Mouse (Mus musculus) T-helper 1 cell (primary cell): ENCODE measurements around the gene Hmga1.

Experiments
- in situ Hi-C: fragments of 300-600 bp; cut with MboI, MseI; formaldehyde crosslinking; loops from one replicate; pipeline ENCODE4 v1.15.1; 2025; ENCODE audit warnings: high pct_unique_total_duplicates

Gene Hmga1

DNA sequence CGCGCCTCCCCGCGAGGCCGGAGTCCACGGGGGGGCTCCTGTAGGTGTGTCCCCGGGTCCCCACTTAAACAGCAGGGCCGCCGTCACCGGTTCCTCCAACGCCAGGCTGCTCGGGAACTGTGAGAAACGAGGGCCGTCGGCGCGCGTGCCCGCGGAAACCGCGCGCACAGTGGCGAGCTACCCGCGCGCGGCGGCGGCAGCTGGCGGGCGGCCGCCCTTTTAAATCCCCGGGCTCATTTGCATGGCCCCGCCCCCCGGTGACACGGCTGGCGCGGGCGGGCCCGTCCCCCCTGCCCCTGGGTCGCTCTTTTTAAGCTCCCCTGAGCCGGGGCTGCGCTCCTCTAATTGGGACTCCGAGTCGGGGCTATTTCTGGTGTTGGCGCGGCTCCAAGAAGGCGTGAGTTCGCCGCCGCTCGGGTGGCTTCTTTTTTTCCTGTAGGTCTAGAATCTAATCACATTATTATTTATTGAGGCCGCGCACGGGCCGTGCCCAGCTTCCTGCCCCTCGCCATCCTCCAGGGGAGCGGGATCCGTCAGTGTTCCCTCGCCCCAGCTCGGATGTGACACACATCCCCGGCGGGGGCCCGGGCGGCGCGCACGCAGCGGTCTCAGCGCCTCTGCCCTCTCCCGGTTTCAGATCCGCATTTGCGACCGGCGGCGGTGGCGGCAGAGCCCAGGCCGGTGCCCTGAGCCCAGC is at the start of gene Hmga1:
TSS of gene Hmga1 (plus strand) at position 183 of the 697 bp plus-strand sequence.
- in situ Hi-C loops, result no loop called here

DNA sequence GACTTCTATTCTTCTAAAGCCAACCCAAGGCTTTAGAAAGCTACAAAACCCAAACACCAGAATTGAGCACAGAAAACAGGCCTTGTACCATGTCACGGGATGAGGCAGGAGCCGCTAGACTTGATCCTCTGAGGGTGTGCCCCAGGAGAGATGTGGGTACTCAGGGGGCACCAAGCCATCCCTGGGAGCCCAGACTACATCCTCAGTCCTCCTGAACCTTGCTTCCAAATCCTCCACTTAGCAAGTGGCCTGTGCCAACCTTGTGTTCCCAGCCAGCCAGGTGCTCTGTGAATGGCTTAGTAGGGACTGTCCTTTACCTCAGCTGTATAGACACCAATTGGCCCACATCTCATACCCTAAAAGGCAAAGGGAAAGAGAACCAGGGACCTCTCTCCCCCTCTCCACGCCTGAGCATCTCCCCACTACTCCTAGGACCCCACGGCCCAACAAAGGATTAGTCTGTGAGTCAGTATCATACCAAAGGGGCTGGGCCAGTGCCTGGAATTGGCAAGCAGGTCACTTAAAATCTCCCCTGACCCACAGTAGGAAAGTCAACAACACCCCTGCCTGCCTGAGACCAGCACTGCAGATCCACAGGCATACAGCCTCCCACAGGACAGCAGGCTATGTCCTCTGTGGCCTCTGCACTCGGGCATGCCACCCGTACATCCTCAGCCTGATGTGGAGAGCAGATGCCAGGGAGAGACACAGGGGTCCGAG is 49.3 kb upstream of the Hmga1 start:
- in situ Hi-C loops, result loop anchor here (25.0 kb wide), 1 partner anchor 345 kb away; the partner anchor contains the start of gene Ip6k3

DNA sequence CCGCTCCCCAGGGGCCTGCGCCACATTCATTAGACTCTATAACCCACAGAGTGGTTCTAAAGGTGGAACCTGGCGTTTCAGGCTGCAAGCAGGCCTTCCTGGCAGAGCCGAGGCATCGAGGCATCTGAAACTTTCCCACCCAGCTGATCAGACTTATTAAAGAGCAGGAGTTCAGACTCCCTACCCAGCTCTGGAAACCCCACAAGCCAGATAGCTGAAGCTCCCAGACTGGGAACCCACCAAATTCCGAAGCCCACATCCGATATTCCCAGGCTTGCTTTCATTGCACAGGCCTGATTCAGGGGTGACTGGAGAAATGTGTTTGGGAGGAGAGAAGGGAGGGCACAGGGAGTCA is 48.7 kb upstream of the Hmga1 start:
- in situ Hi-C loops, result loop anchor here (25.0 kb wide), 1 partner anchor 345 kb away; the partner anchor contains the start of gene Ip6k3

- in situ Hi-C loops, result loop anchor here (25.0 kb wide), 1 partner anchor 346 kb away; the partner anchor contains the start of gene Ip6k3
These were observed 48.3 kb upstream of the Hmga1 start for GRCm38 (mm10) chr17:27508002-27508401.

DNA sequence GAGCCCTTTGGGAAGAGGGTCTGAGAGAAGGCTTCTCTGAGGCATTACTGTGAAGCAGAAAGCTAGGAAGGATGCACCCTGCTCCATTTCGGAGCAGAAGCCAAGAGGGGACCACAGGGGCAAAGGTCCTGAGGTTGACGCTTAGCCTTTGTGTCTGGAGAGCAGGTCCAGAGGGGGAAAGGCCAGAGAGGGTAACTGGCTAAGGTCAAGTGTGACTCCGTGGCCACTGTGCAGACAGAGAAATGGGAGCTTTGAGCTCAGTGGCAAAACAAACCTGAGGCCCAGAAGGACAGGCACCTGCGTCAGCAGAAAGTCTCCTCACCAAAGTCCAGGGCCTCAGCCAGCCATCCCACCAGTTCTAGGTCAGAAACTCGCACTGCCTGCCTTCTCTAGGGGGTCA is 47.8 kb upstream of the Hmga1 start:
- in situ Hi-C loops, result loop anchor here (25.0 kb wide), 1 partner anchor 346 kb away; the partner anchor contains the start of gene Ip6k3

DNA sequence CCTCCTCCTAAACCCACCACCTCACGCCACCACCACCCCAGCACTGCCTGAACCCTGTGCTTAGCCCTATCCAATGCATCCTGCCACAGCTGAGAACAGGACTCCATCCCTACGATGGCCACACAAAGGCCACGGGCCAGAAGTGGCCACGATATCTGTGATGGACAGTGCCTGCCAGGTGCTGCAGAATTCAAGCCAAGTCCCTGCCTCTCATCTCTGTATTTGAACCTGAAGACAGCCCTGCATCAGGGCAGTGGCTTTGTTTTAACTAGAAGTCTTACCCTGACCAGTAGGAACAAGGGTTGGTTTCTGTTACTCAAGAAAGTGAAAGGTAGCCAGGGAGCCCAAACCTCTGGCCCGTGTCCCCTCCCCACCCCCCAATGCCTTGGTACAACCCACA is 47.2 kb upstream of the Hmga1 start:
- in situ Hi-C loops, result loop anchor here (25.0 kb wide), 1 partner anchor 347 kb away; the partner anchor contains the start of gene Ip6k3

DNA sequence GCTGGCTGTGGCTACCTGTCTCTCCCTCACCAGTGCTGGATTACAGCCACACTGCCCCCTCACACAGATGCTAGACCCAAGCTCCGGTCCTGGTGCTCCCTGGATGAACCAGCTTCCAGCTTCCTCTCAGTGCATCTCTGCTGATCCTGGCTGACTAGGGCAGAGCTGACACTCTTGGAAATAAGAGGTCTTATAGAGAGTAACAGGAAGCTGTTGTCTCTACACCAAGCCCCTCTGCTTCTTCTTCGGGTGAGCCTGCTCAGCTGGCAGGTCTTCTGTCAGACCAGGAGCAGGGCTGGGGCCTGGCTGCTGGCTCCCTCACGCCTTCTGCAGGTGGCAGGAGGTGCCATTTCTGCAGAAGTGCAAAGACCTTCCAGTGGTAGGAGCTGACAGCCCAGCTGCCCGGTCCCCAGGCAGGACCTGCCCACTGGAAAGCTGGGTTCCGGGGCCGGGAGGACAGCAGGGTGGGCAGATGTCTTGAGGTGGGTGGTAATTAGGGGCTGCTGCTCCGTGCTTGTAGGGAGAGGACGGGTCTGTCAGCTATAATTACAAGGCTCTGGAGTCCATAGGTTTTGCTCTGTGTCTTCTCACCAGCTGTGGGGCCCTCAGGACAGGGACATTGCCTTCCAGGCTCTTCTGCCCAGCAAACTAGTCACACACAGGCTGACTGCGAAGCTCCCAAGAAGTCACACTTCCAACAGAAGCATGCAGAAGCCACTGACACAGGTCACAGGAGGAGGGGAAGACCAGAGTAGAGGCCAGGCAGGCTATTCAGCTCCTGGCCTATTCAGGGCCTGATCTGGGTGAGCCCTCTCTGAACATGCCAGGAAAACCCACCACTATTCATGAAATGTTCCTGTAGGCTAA is 45.8 kb upstream of the Hmga1 start:
- in situ Hi-C loops, result loop anchor here (5.0 to 25.0 kb wide), 2 partner anchors 193 to 348 kb away; partner anchors contain the start of gene Ip6k3

GRCm38 (mm10) chr17:27511125-27511735 is 45.1 kb upstream of the Hmga1 start:
- in situ Hi-C loops, result loop anchor here (5.0 to 25.0 kb wide), 2 partner anchors 194 to 349 kb away; partner anchors contain the start of gene Ip6k3

GRCm38 (mm10) chr17:27511865-27512618 is 44.3 kb upstream of the Hmga1 start:
- in situ Hi-C loops, result loop anchor here (5.0 to 25.0 kb wide), 2 partner anchors 195 to 350 kb away; partner anchors contain the start of gene Ip6k3

GRCm38 (mm10) chr17:27512619-27513161 is 43.6 kb upstream of the Hmga1 start:
- in situ Hi-C loops, result loop anchor here (5.0 to 25.0 kb wide), 2 partner anchors 195 to 350 kb away; partner anchors contain the start of gene Ip6k3

- in situ Hi-C loops, result loop anchor here (5.0 to 25.0 kb wide), 2 partner anchors 196 to 351 kb away; partner anchors contain the start of gene Ip6k3
These were observed 42.9 kb upstream of the Hmga1 start for GRCm38 (mm10) chr17:27513279-27513915.

- in situ Hi-C loops, result loop anchor here (5.0 to 25.0 kb wide), 2 partner anchors 197 to 352 kb away; partner anchors contain the start of gene Ip6k3
These were observed 42.2 kb upstream of the Hmga1 start for GRCm38 (mm10) chr17:27513916-27514762.

DNA sequence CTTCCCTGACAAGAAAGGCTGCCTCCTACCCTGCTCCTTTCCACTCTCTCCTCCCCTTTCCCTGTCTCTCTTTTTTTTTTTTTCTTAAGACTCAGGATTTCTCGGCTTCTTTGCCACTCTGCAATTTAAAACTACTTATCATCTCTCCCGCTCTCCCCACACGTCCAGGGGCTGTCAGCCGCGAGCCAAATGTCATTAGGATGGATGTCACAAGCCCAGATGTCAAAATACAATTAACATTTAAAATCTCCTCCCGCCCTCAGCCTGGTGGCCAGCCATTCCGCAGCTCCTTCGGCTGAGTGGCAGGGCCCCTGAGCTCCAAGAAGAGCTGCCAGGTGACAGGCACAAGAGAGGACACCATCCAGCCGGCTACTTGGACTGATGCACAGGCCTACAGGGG is 38.0 kb upstream of the Hmga1 start:
- in situ Hi-C loops, result loop anchor here (25.0 kb wide), 1 partner anchor 356 kb away; the partner anchor contains the start of gene Ip6k3

GRCm38 (mm10) chr17:27518700-27519595 is 37.3 kb upstream of the Hmga1 start:
- in situ Hi-C loops, result loop anchor here (25.0 kb wide), 1 partner anchor 357 kb away; the partner anchor contains the start of gene Ip6k3

DNA sequence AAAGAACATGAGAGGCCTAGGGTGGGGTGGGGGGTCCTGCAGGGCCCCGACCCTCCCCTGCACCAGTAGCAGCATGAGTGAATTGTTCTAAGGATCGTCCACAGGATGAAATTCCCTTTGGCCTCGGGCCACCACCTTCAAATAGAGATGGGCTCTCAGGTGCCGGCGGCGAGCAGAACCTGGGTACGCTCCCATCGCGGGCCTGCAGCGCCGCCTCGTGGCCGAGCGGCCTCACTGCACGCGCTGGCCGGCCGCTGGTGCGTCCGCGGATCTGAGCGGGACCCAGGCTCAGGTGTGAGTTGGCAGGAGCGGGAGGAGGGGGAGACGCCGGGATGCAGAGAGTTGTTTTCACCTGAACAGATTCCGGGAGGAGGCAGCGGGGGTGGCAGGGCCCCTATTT is 35.7 kb upstream of the Hmga1 start:
- in situ Hi-C loops, result loop anchor here (25.0 kb wide), 1 partner anchor 358 kb away; the partner anchor contains the start of gene Ip6k3

DNA sequence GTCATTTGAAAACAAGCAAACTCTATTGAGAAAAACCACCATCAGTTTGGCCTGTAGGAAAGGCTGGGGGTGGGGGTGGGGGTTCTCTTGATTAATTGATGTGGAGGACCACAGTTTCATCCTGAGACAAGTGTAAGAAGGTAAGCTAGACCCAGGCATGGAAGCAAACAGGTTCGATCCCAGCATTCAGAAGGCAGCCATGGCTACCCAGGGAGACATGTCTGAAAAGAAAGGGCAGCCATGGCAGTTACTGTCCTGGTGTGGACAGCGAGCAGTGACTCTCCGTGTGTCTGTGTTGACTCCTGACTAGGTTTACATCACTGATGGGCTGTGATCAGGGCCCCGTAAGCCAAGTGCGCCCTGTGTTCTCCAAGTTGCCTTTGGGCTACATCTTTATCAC is 35.0 kb upstream of the Hmga1 start, which contains the start of gene Grm4:
TSS of gene Grm4 (minus strand) at position 101 of the 400 bp plus-strand sequence.
- in situ Hi-C loops, result loop anchor here (25.0 kb wide), 1 partner anchor 359 kb away; the partner anchor contains the start of gene Ip6k3

DNA sequence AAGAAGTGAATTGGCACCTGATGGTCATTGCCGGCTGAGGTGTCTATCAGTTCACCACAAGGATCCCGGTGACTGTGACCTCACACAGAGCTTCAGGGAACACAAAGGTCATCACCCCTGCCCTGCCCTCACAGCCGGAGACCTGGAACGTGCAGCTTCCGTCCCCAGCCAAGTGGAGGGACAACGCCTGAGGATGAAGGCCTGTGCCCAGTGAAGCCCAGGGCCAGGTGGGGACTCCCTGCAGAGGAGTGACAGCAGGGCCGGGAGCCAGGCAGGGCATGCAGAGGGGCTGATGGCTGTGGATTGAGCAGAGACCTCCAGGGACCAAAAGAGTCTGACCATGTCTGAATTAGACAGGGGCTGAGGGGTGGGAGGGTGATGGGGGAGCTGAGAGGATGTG is 33.2 kb upstream of the Hmga1 start:
- in situ Hi-C loops, result loop anchor here (25.0 kb wide), 1 partner anchor 361 kb away; the partner anchor contains the start of gene Ip6k3
